Mouse (Mus musculus) myocyte (in vitro differentiated cells): ENCODE measurements around the gene Rab5c. TPM values are rescaled to one million over a fixed set of nuclear protein-coding genes. Genes with fewer than 3 reads are reported as not detected.

Source experiments
- H3K27me3 ChIP-seq: one replicate; pipeline ENCODE4 v1.6.1; 2011; ENCODE audit not compliant: control insufficient read depth, insufficient read depth, insufficient read length
- H3K36me3 ChIP-seq: one replicate; pipeline ENCODE4 v1.6.1; 2011; ENCODE audit not compliant: control insufficient read depth, insufficient read depth
- H3K4me2 ChIP-seq: one replicate; pipeline ENCODE4 v1.6.1; 2011; ENCODE audit warnings: low read depth, control low read depth
- H3K4me3 ChIP-seq: one replicate; pipeline ENCODE4 v1.5.1; 2011; ENCODE audit warnings: mild to moderate bottlenecking, control low read depth, moderate library complexity
- H3K79me2 ChIP-seq: one replicate; pipeline ENCODE4 v1.6.1; 2011; ENCODE audit not compliant: control insufficient read depth, insufficient read depth
- H3ac ChIP-seq: one replicate; pipeline ENCODE4 v1.6.1; 2011; ENCODE audit not compliant: control insufficient read depth, insufficient read length
- CEBPB ChIP-seq: IDR thresholded peaks from 2 replicates; pipeline ENCODE4 v1.6.1; 2011; ENCODE audit warnings: mild to moderate bottlenecking, moderate library complexity; ENCODE audit not compliant: poor library complexity, insufficient read depth, severe bottlenecking
- E2F4 ChIP-seq: IDR thresholded peaks from one replicate; pipeline ENCODE4 v1.6.1; 2011; ENCODE audit warnings: mild to moderate bottlenecking, control low read depth, moderate library complexity; ENCODE audit not compliant: insufficient read depth
- MAX ChIP-seq: IDR thresholded peaks from one replicate; pipeline ENCODE4 v1.6.1; 2011; ENCODE audit warnings: low read depth, mild to moderate bottlenecking, control low read depth
- MYOD1 ChIP-seq, 3 experiments: IDR thresholded peaks; one replicate each; pipeline ENCODE4 v1.6.1; 2011; ENCODE audit warnings: control low read depth in 2 of 3, low read depth in 2 of 3, mild to moderate bottlenecking in 2 of 3, moderate library complexity in 1 of 3; ENCODE audit not compliant: insufficient read length in 2 of 3, control insufficient read depth in 1 of 3
- MYOG ChIP-seq, 3 experiments: IDR thresholded peaks; one replicate each; pipeline ENCODE4 v1.6.1; 2011; ENCODE audit warnings: control low read depth in 2 of 3, low read depth in 2 of 3, mild to moderate bottlenecking in 2 of 3; ENCODE audit not compliant: insufficient read length in 2 of 3, control insufficient read depth in 1 of 3, insufficient read depth in 1 of 3
- POLR2A ChIP-seq: IDR thresholded peaks from one replicate; pipeline ENCODE4 v1.6.1; 2011; ENCODE audit warnings: low read depth, mild to moderate bottlenecking, control low read depth, moderate library complexity; ENCODE audit not compliant: insufficient read length
- POLR2AphosphoS2 ChIP-seq: IDR thresholded peaks from one replicate; pipeline ENCODE4 v1.6.1; 2011; ENCODE audit warnings: low read depth, control low read depth; ENCODE audit not compliant: insufficient read length
- REST ChIP-seq: IDR thresholded peaks from one replicate; pipeline ENCODE4 v1.6.1; 2011; ENCODE audit warnings: mild to moderate bottlenecking, control low read depth, moderate library complexity; ENCODE audit not compliant: insufficient read depth, insufficient read length
- SRF ChIP-seq: IDR thresholded peaks from one replicate; pipeline ENCODE4 v1.6.1; 2011; ENCODE audit warnings: low read depth; ENCODE audit not compliant: control insufficient read depth, insufficient read length
- TCF12 ChIP-seq: IDR thresholded peaks from one replicate; pipeline ENCODE4 v1.6.1; 2011; ENCODE audit warnings: mild to moderate bottlenecking, control low read depth; ENCODE audit not compliant: poor library complexity, insufficient read depth, severe bottlenecking
- TCF3 ChIP-seq: IDR thresholded peaks from one replicate; pipeline ENCODE4 v1.6.1; 2011; ENCODE audit warnings: low read depth, control low read depth; ENCODE audit not compliant: insufficient read length
- USF1 ChIP-seq: IDR thresholded peaks from one replicate; pipeline ENCODE4 v1.6.1; 2011; ENCODE audit warnings: low read depth, mild to moderate bottlenecking, control low read depth, moderate library complexity
- polyA plus RNA-seq: library from polyadenylated mRNA; unstranded; fragments of >200 nt; fragmentation: generic; extraction: Trizol; gene quantifications from one replicate; pipeline ENCODE4 v1.2.1, GENCODE M21; 2012; ENCODE audit warnings: missing spikeins

Gene Rab5c
- polyA plus RNA-seq, 1 experiment = 128 TPM

- Histone ChIP-seq H3K36me3 (no peaks in the 10 kb centered on the region), H3K27me3 (peaks cover 55% of the 10 kb centered on the region), H3K79me2 (no peaks in the 10 kb centered on the region), H3K4me3 (no peak overlapping the region), H3ac (no peak overlapping the region), H3K4me2 (no peak overlapping the region)
- no peak for TF ChIP-seq CEBPB
- TF ChIP-seq TCF3 = no peak
- TF ChIP-seq POLR2A = no peak
- TF ChIP-seq SRF = no peak
- no peak for TF ChIP-seq MAX
- no peak for TF ChIP-seq E2F4
- TF ChIP-seq USF1 = no peak
- TF ChIP-seq POLR2AphosphoS2 = no peak
Observed at GRCm38 (mm10) chr11:100747114-100747513, 9.1 kb upstream of the Rab5c start.

DNA sequence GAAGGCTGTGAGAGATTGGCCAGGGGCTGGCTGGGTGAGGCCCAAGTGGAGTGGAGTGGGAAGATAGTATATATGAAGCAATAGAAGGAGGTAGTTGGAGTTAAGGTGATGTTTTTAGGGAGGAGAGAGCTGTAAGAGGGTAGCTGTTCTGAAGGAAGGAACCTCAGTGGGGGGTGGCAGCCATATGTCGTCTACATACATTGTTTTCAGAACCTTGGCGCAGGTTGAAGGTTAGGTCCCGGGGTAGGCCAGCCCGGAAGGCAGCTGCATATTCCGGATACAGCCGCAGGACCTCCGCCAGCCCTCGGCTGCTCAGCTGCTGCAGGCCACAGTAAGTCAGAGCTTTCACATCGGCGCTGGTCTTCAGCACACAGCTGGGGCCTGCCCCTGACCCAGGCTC is 8.5 kb upstream of the Rab5c start:
- no peak overlapping the region for H3K4me3 ChIP-seq
- no peaks in the 10 kb centered on the region for H3K36me3 ChIP-seq
- no peaks in the 10 kb centered on the region for H3K79me2 ChIP-seq
- TF ChIP-seq MYOG (IDR thresholded peaks at IDR 0.05; ENCODE audit: control insufficient read depth in 1 of 3, insufficient read depth in 1 of 3, insufficient read length in 2 of 3, low read depth in 2 of 3) (peak in 1 of 3 experiments; percentile 18), MYOD1 (IDR thresholded peaks at IDR 0.05; ENCODE audit: control insufficient read depth in 1 of 3, insufficient read length in 2 of 3, low read depth in 2 of 3) (no peak)
- no peak overlapping the region for H3K4me2 ChIP-seq
- H3ac ChIP-seq = no peak overlapping the region
- peaks cover 50% of the 10 kb centered on the region for H3K27me3 ChIP-seq

DNA sequence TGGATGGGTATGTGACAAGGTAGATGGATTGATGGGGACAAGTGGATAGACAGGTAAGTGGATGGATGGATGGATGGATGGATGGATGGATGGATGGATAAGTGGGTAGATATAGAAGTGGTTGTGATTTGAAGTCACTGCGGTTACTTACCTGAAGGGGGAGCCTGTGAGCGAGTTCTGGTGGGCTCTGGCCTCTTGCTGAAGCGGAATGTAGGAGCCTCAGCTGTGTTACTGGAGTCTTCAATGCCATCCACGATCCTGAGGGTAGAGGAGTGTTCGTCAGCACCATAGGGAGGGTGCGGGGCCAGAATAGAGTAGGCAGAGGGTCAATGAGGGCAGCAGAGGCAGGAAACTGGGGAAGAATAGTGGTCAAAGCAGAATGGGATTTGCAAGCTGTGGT is 7.1 kb upstream of the Rab5c start:
- no peaks in the 10 kb centered on the region for H3K79me2 ChIP-seq
- TF ChIP-seq REST = no peak
- TF ChIP-seq POLR2AphosphoS2 = no peak
- TF ChIP-seq SRF = no peak
- no peak for TF ChIP-seq USF1
- TF ChIP-seq MAX = no peak
- TF ChIP-seq MYOG (IDR thresholded peaks at IDR 0.05; ENCODE audit: control insufficient read depth in 1 of 3, insufficient read depth in 1 of 3, insufficient read length in 2 of 3, low read depth in 2 of 3) = no peak
- TF ChIP-seq CEBPB = no peak
- no peak for TF ChIP-seq TCF3
- no peaks in the 10 kb centered on the region for H3K36me3 ChIP-seq
- no peak overlapping the region for H3K4me3 ChIP-seq
- peaks cover 36% of the 10 kb centered on the region for H3K27me3 ChIP-seq
- no peak overlapping the region for H3ac ChIP-seq
- no peak overlapping the region for H3K4me2 ChIP-seq

GRCm38 (mm10) chr11:100741348-100741747 is 3.3 kb upstream of the Rab5c start:
- peaks cover 11% of the 10 kb centered on the region for H3K27me3 ChIP-seq
- no peak overlapping the region for H3K4me3 ChIP-seq
- H3ac ChIP-seq = no peak overlapping the region
- H3K36me3 ChIP-seq = peaks cover 3% of the 10 kb centered on the region
- H3K79me2 ChIP-seq = peaks cover 17% of the 10 kb centered on the region
- peak; percentile 62 to 98 (median 95) for TF ChIP-seq MYOG (IDR thresholded peaks at IDR 0.05; ENCODE audit: control insufficient read depth in 1 of 3, insufficient read depth in 1 of 3, insufficient read length in 2 of 3, low read depth in 2 of 3)
- peak; percentile 64 to 96 (median 95) for TF ChIP-seq MYOD1 (IDR thresholded peaks at IDR 0.05; ENCODE audit: control insufficient read depth in 1 of 3, insufficient read length in 2 of 3, low read depth in 2 of 3)
- peak; percentile 73 for TF ChIP-seq TCF3
- no peak for TF ChIP-seq CEBPB
- peak; percentile 59 for TF ChIP-seq TCF12
- TF ChIP-seq E2F4 = no peak
- no peak overlapping the region for H3K4me2 ChIP-seq

- peaks cover 43% of the 10 kb centered on the region for H3K79me2 ChIP-seq
- H3ac ChIP-seq = no peak overlapping the region
- no peaks in the 10 kb centered on the region for H3K27me3 ChIP-seq
- H3K4me3 ChIP-seq = peak overlapping the region; percentile 99
- H3K36me3 ChIP-seq = peaks cover 4% of the 10 kb centered on the region
- peak overlapping the region; percentile 96 for H3K4me2 ChIP-seq
- no peak for TF ChIP-seq SRF
- TF ChIP-seq MYOG (IDR thresholded peaks at IDR 0.05; ENCODE audit: control insufficient read depth in 1 of 3, insufficient read depth in 1 of 3, insufficient read length in 2 of 3, low read depth in 2 of 3) = no peak
- no peak for TF ChIP-seq TCF12
- no peak for TF ChIP-seq MYOD1 (IDR thresholded peaks at IDR 0.05; ENCODE audit: control insufficient read depth in 1 of 3, insufficient read length in 2 of 3, low read depth in 2 of 3)
Observed at GRCm38 (mm10) chr11:100738749-100739148, 734 bp upstream of the Rab5c start.
